Mouse (Mus musculus) small intestine, adult 2 months (tissue): ENCODE measurements around the gene Hist1h4i.

ENCODE experiments used
- CTCF ChIP-seq: fragments of 200-500 bp; IDR thresholded peaks from 2 replicates; pipeline ENCODE4 v1.5.1; 2012; ENCODE audit warnings: low read depth, mild to moderate bottlenecking, control low read depth, inconsistent platforms, low read length, moderate library complexity, mixed read lengths; ENCODE audit not compliant: insufficient replicate concordance, insufficient read length; ENCODE audit errors: extremely low read depth
- POLR2A ChIP-seq: fragments of 200-500 bp; IDR thresholded peaks from 2 replicates; pipeline ENCODE4 v1.6.1; 2012; ENCODE audit warnings: low read depth, mild to moderate bottlenecking, control low read depth, inconsistent platforms, low read length, moderate library complexity

- TF ChIP-seq CTCF (no peak), POLR2A (no peak)
Measured at GRCm38 (mm10) chr13:22015479-22016450, 25.4 kb downstream of the Hist1h4i start.
